Mouse (Mus musculus) CH12F3 (cell line): ENCODE measurements around the gene Wiz.

ENCODE experiments used
- in situ Hi-C: fragments of 300-500 bp; cut with MboI; formaldehyde crosslinking; loops from 2 replicates; pipeline ENCODE4 v1.14.3; 2020; ENCODE audit warnings: low sequenced_read_pairs

The Wiz gene

GRCm38 (mm10) chr17:32382576-32382975 lies 6.7 kb downstream of the Wiz start:
- in situ Hi-C loops: no loop called here

- in situ Hi-C loops: no loop called here
These were observed 10.5 kb downstream of the Wiz start for GRCm38 (mm10) chr17:32378786-32379185.

GRCm38 (mm10) chr17:32377137-32377536 lies 12.1 kb downstream of the Wiz start:
- in situ Hi-C loops: no loop called here

GRCm38 (mm10) chr17:32376475-32376874 lies 12.8 kb downstream of the Wiz start:
- in situ Hi-C loops: no loop called here

- in situ Hi-C loops: no loop called here
These were observed 20.2 kb downstream of the Wiz start for GRCm38 (mm10) chr17:32368991-32369578.

GRCm38 (mm10) chr17:32367706-32368105 lies 21.5 kb downstream of the Wiz start:
- in situ Hi-C loops: no loop called here

- in situ Hi-C loops: no loop called here
These were observed 23.9 kb downstream of the Wiz start for GRCm38 (mm10) chr17:32365296-32365695.

- in situ Hi-C loops: no loop called here
These were observed 24.4 kb downstream of the Wiz start for GRCm38 (mm10) chr17:32364850-32365249.

- in situ Hi-C loops: no loop called here
These were observed 24.9 kb downstream of the Wiz start for GRCm38 (mm10) chr17:32364331-32364730.

GRCm38 (mm10) chr17:32363821-32364301 lies 25.4 kb downstream of the Wiz start:
- in situ Hi-C loops: no loop called here

- in situ Hi-C loops: no loop called here
These were observed 26.6 kb downstream of the Wiz start for GRCm38 (mm10) chr17:32362686-32363085.

- in situ Hi-C loops: no loop called here
These were observed 29.3 kb downstream of the Wiz start for GRCm38 (mm10) chr17:32359928-32360327.

GRCm38 (mm10) chr17:32358943-32359340 lies 30.3 kb downstream of the Wiz start:
- in situ Hi-C loops: no loop called here

- in situ Hi-C loops: no loop called here
These were observed 30.9 kb downstream of the Wiz start for GRCm38 (mm10) chr17:32358192-32358942.

- in situ Hi-C loops: no loop called here
These were observed 32.2 kb downstream of the Wiz start for GRCm38 (mm10) chr17:32356766-32357760.

- in situ Hi-C loops: no loop called here
These were observed 33.0 kb downstream of the Wiz start for GRCm38 (mm10) chr17:32356281-32356680.

GRCm38 (mm10) chr17:32355031-32355430 lies 34.2 kb downstream of the Wiz start:
- in situ Hi-C loops: no loop called here

- in situ Hi-C loops: no loop called here
These were observed 35.0 kb downstream of the Wiz start for GRCm38 (mm10) chr17:32354211-32354610.

- in situ Hi-C loops: no loop called here
These were observed 35.5 kb downstream of the Wiz start for GRCm38 (mm10) chr17:32353696-32354095.

- in situ Hi-C loops: no loop called here
These were observed 37.5 kb downstream of the Wiz start for GRCm38 (mm10) chr17:32351726-32352125.

- in situ Hi-C loops: no loop called here
These were observed 38.0 kb downstream of the Wiz start for GRCm38 (mm10) chr17:32351269-32351668.
